Mouse (Mus musculus): Measurements from ENCODE around the gene Itsn1. TPM values are rescaled to one million over a fixed set of nuclear protein-coding genes. Genes with fewer than 3 reads are reported as not detected.

Itsn1 gene
- polyA plus RNA-seq, 1 experiment from 2014 or later: 24.5 TPM

- Histone ChIP-seq H3K4me3 (ENCODE audit: low read depth, low read length) (peak overlapping the region; percentile 20; the same call in 1 of the 2 replicates), H3K27me3 (replicated peaks; ENCODE audit: control insufficient read depth, insufficient read depth, low read length) (no peaks in the 10 kb centered on the region), H3K4me2 (peak overlapping the region; percentile 53), H3K4me1 (replicated peaks; ENCODE audit: control insufficient read depth, insufficient read depth, low read length) (peaks cover 6% of the 10 kb centered on the region), H3K36me3 (ENCODE audit: control insufficient read depth, insufficient read depth, low read length) (no peaks in the 10 kb centered on the region), H3K9me3 (ENCODE audit: control insufficient read depth, low read length) (no peaks in the 10 kb centered on the region), H3K27ac (ENCODE audit: low read depth, low read length) (no peak overlapping the region), H3K9ac (ENCODE audit: low read depth, low read length) (no peak overlapping the region)
- ATAC-seq (replicated peaks; ENCODE audit: low FRiP score) (no peak), DNase-seq (ENCODE audit: low spot score) (no peak)
- 13% methylated on average over 19 of the region's 19 CpGs for WGBS
Measured at GRCm38 (mm10) chr16:91885389-91886122, 156.5 kb downstream of the Itsn1 start.

- DNase-seq (ENCODE audit: low spot score) (no peak), ATAC-seq (replicated peaks; ENCODE audit: low FRiP score) (no peak)
- Histone ChIP-seq H3K27ac (ENCODE audit: low read depth, low read length) (no peak overlapping the region), H3K9me3 (ENCODE audit: control insufficient read depth, low read length) (no peaks in the 10 kb centered on the region), H3K4me2 (no peak overlapping the region), H3K36me3 (ENCODE audit: control insufficient read depth, insufficient read depth, low read length) (no peaks in the 10 kb centered on the region), H3K4me3 (ENCODE audit: low read depth, low read length) (no peak overlapping the region), H3K27me3 (replicated peaks; ENCODE audit: control insufficient read depth, insufficient read depth, low read length) (no peaks in the 10 kb centered on the region), H3K9ac (ENCODE audit: low read depth, low read length) (no peak overlapping the region), H3K4me1 (replicated peaks; ENCODE audit: control insufficient read depth, insufficient read depth, low read length) (peaks cover 3% of the 10 kb centered on the region)
- 82% methylated on average over 3 of the region's 3 CpGs for WGBS
Measured at GRCm38 (mm10) chr16:91888368-91888767, 159.3 kb downstream of the Itsn1 start.

GRCm38 (mm10) chr16:91889831-91890230 is 160.8 kb downstream of the Itsn1 start:
- H3K4me3 ChIP-seq (ENCODE audit: low read depth, low read length): no peak overlapping the region
- no peaks in the 10 kb centered on the region for H3K9me3 ChIP-seq (ENCODE audit: control insufficient read depth, low read length)
- H3K27me3 ChIP-seq (replicated peaks; ENCODE audit: control insufficient read depth, insufficient read depth, low read length): no peaks in the 10 kb centered on the region
- peaks cover 3% of the 10 kb centered on the region for H3K4me1 ChIP-seq (replicated peaks; ENCODE audit: control insufficient read depth, insufficient read depth, low read length)
- DNase-seq (ENCODE audit: low spot score) (no peak), ATAC-seq (replicated peaks; ENCODE audit: low FRiP score) (no peak)
- no peak overlapping the region for H3K27ac ChIP-seq (ENCODE audit: low read depth, low read length)
- WGBS: 84% methylated on average over 12 of the region's 12 CpGs
- no peak overlapping the region for H3K4me2 ChIP-seq
- H3K9ac ChIP-seq (ENCODE audit: low read depth, low read length): no peak overlapping the region
- no peaks in the 10 kb centered on the region for H3K36me3 ChIP-seq (ENCODE audit: control insufficient read depth, insufficient read depth, low read length)

- no peaks in the 10 kb centered on the region for H3K27me3 ChIP-seq (replicated peaks; ENCODE audit: control insufficient read depth, insufficient read depth, low read length)
- H3K36me3 ChIP-seq (ENCODE audit: control insufficient read depth, insufficient read depth, low read length): no peaks in the 10 kb centered on the region
- H3K9ac ChIP-seq (ENCODE audit: low read depth, low read length): no peak overlapping the region
- ATAC-seq (replicated peaks; ENCODE audit: low FRiP score) (no peak), DNase-seq (ENCODE audit: low spot score) (no peak)
- H3K9me3 ChIP-seq (ENCODE audit: control insufficient read depth, low read length): no peaks in the 10 kb centered on the region
- no peak overlapping the region for H3K4me3 ChIP-seq (ENCODE audit: low read depth, low read length)
- no peaks in the 10 kb centered on the region for H3K4me1 ChIP-seq (replicated peaks; ENCODE audit: control insufficient read depth, insufficient read depth, low read length)
- WGBS: 75% methylated on average over 11 of the region's 11 CpGs
- no peak overlapping the region for H3K27ac ChIP-seq (ENCODE audit: low read depth, low read length)
- no peak overlapping the region for H3K4me2 ChIP-seq
Measured at GRCm38 (mm10) chr16:91891218-91891617, 162.1 kb downstream of the Itsn1 start.

GRCm38 (mm10) chr16:91896426-91896830 is 167.3 kb downstream of the Itsn1 start:
- Histone ChIP-seq H3K27ac (ENCODE audit: low read depth, low read length) (no peak overlapping the region), H3K4me3 (ENCODE audit: low read depth, low read length) (no peak overlapping the region), H3K9ac (ENCODE audit: low read depth, low read length) (no peak overlapping the region), H3K9me3 (ENCODE audit: control insufficient read depth, low read length) (no peaks in the 10 kb centered on the region), H3K36me3 (ENCODE audit: control insufficient read depth, insufficient read depth, low read length) (no peaks in the 10 kb centered on the region), H3K4me1 (replicated peaks; ENCODE audit: control insufficient read depth, insufficient read depth, low read length) (no peaks in the 10 kb centered on the region), H3K4me2 (no peak overlapping the region), H3K27me3 (replicated peaks; ENCODE audit: control insufficient read depth, insufficient read depth, low read length) (peaks cover 4% of the 10 kb centered on the region; the same call in 1 of the 2 replicates)
- DNase-seq (ENCODE audit: low spot score): no peak
- ATAC-seq (replicated peaks; ENCODE audit: low FRiP score): no peak
- WGBS: 76% methylated on average over 6 of the region's 6 CpGs

GRCm38 (mm10) chr16:91898850-91899848 is 170.1 kb downstream of the Itsn1 start:
- DNase-seq (ENCODE audit: low spot score) (no peak), ATAC-seq (replicated peaks; ENCODE audit: low FRiP score) (no peak)
- WGBS: 62% methylated on average over 22 of the region's 22 CpGs
- Histone ChIP-seq H3K4me3 (ENCODE audit: low read depth, low read length) (no peak overlapping the region), H3K36me3 (ENCODE audit: control insufficient read depth, insufficient read depth, low read length) (no peaks in the 10 kb centered on the region), H3K9ac (ENCODE audit: low read depth, low read length) (no peak overlapping the region), H3K27me3 (replicated peaks; ENCODE audit: control insufficient read depth, insufficient read depth, low read length) (peaks cover 4% of the 10 kb centered on the region; the same call in 1 of the 2 replicates), H3K4me1 (replicated peaks; ENCODE audit: control insufficient read depth, insufficient read depth, low read length) (no peaks in the 10 kb centered on the region), H3K4me2 (no peak overlapping the region), H3K27ac (ENCODE audit: low read depth, low read length) (no peak overlapping the region), H3K9me3 (ENCODE audit: control insufficient read depth, low read length) (peaks cover 4% of the 10 kb centered on the region; the same call in 1 of the 2 replicates)

- ATAC-seq (replicated peaks; ENCODE audit: low FRiP score) (no peak), DNase-seq (ENCODE audit: low spot score) (no peak)
- Histone ChIP-seq H3K27me3 (replicated peaks; ENCODE audit: control insufficient read depth, insufficient read depth, low read length) (peaks cover 4% of the 10 kb centered on the region; the same call in 1 of the 2 replicates), H3K27ac (ENCODE audit: low read depth, low read length) (no peak overlapping the region), H3K36me3 (ENCODE audit: control insufficient read depth, insufficient read depth, low read length) (no peaks in the 10 kb centered on the region), H3K9me3 (ENCODE audit: control insufficient read depth, low read length) (peaks cover 4% of the 10 kb centered on the region; the same call in 1 of the 2 replicates), H3K4me3 (ENCODE audit: low read depth, low read length) (no peak overlapping the region), H3K4me2 (no peak overlapping the region), H3K4me1 (replicated peaks; ENCODE audit: control insufficient read depth, insufficient read depth, low read length) (no peaks in the 10 kb centered on the region), H3K9ac (ENCODE audit: low read depth, low read length) (no peak overlapping the region)
- WGBS: 61% methylated on average over 11 of the region's 11 CpGs
Measured at GRCm38 (mm10) chr16:91900274-91900673, 171.2 kb downstream of the Itsn1 start.

- Histone ChIP-seq H3K27me3 (replicated peaks; ENCODE audit: control insufficient read depth, insufficient read depth, low read length) (peaks cover 4% of the 10 kb centered on the region; the same call in 1 of the 2 replicates), H3K4me2 (no peak overlapping the region), H3K36me3 (ENCODE audit: control insufficient read depth, insufficient read depth, low read length) (no peaks in the 10 kb centered on the region), H3K4me1 (replicated peaks; ENCODE audit: control insufficient read depth, insufficient read depth, low read length) (no peaks in the 10 kb centered on the region), H3K9me3 (ENCODE audit: control insufficient read depth, low read length) (peaks cover 4% of the 10 kb centered on the region; the same call in 1 of the 2 replicates), H3K9ac (ENCODE audit: low read depth, low read length) (no peak overlapping the region), H3K4me3 (ENCODE audit: low read depth, low read length) (no peak overlapping the region), H3K27ac (ENCODE audit: low read depth, low read length) (no peak overlapping the region)
- ATAC-seq (replicated peaks; ENCODE audit: low FRiP score) (no peak), DNase-seq (ENCODE audit: low spot score) (no peak)
- 87% methylated on average over 13 of the region's 13 CpGs for WGBS
Measured at GRCm38 (mm10) chr16:91903801-91904506, 174.9 kb downstream of the Itsn1 start.
